Mouse (Mus musculus): Measurements from ENCODE around the gene Rapsn. TPM values are rescaled to one million over a fixed set of nuclear protein-coding genes. Genes with fewer than 3 reads are reported as not detected.
A peak's percentile ranks its signal among the peaks of the same experiment; 100 is the strongest.
"Not testable (repeated sequence)": the region's sequence is repeated elsewhere in the genome, so short reads cannot be mapped to it uniquely, and the experiment has no call there.

Gene Rapsn
- 0.63 and 0.98 TPM in 2 replicates for polyA plus RNA-seq (2014; fragmentation: Nextera tagmentation; extraction: Ambion mirVana)

DNA sequence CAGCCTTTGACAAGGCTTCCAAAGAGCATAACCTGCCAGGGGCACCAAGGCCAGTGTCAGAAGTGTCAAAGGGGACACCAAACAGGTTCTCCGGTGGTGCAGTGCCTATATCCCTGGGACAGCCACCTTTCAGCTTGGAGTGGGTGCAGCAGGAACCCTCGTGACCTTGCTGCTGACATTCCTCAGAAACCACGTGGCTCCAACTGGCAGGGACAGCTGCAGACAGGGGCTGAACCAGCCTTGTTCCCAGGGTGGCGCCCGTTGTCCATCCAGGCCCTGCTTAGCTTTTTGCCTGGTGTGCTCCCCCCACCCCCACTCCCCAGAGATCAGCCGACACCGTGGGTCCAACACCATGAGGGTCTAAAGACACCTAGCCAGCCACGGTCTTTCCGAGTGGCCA, at the start of gene Rapsn:
Gene Rapsn, plus strand, starts transcription at position 236 of the 400 bp plus-strand sequence.
- Histone ChIP-seq H3K36me3 (ENCODE audit: control insufficient read depth, insufficient read depth, low read length) (no peaks in the 10 kb centered on the region), H3K27ac (ENCODE audit: low read depth, low read length) (no peak within 1 kb of the TSS), H3K27me3 (ENCODE audit: control insufficient read depth, insufficient read depth, low read length) (no peaks in the 10 kb centered on the region), H3K9ac (ENCODE audit: low read length) (no peak within 1 kb of the TSS), H3K9me3 (ENCODE audit: control insufficient read depth, low read length) (no peaks in the 10 kb centered on the region), H3K4me3 (ENCODE audit: low read depth, low read length) (no peak within 1 kb of the TSS), H3K4me2 (no peak within 1 kb of the TSS), H3K4me1 (ENCODE audit: control insufficient read depth, insufficient read depth, low read length) (no peaks in the 10 kb centered on the region)
- ATAC-seq (ENCODE audit: low FRiP score) (no peak), DNase-seq (ENCODE audit: low spot score, missing footprints) (no peak)
- WGBS = 75% methylated on average over 9 of the region's 9 CpGs

DNA sequence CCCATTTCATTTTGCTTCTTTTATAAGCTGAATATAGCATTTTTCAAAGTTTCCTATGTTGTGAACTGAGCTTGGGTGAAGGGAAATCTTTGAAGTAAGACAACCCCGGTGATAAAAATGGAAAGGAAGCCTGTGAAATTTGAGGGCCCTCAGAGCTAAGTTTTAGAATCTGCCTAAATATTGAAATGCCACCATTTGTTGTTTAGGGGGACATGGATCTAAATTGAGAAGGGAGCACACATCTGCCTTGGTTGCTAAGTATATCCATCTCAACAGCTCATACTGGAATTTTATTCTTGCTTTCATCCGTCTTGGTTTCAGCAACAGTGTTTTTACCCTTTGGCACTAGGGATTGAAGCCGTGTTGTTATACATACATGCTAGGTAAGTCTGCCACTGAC, 49.4 kb upstream of the Rapsn start:
- Histone ChIP-seq H3K27ac (ENCODE audit: low read depth, low read length) (no peak overlapping the region), H3K4me3 (ENCODE audit: low read depth, low read length) (no peak overlapping the region), H3K27me3 (ENCODE audit: control insufficient read depth, insufficient read depth, low read length) (no peaks in the 10 kb centered on the region), H3K4me1 (ENCODE audit: control insufficient read depth, insufficient read depth, low read length) (peaks cover 5% of the 10 kb centered on the region), H3K4me2 (no peak overlapping the region), H3K9ac (ENCODE audit: low read length) (no peak overlapping the region), H3K9me3 (ENCODE audit: control insufficient read depth, low read length) (no peaks in the 10 kb centered on the region), H3K36me3 (ENCODE audit: control insufficient read depth, insufficient read depth, low read length) (no peaks in the 10 kb centered on the region)
- DNase-seq (ENCODE audit: low spot score, missing footprints) (no peak), ATAC-seq (ENCODE audit: low FRiP score) (no peak)
- 87% methylated on average over 3 of the region's 3 CpGs for WGBS

DNA sequence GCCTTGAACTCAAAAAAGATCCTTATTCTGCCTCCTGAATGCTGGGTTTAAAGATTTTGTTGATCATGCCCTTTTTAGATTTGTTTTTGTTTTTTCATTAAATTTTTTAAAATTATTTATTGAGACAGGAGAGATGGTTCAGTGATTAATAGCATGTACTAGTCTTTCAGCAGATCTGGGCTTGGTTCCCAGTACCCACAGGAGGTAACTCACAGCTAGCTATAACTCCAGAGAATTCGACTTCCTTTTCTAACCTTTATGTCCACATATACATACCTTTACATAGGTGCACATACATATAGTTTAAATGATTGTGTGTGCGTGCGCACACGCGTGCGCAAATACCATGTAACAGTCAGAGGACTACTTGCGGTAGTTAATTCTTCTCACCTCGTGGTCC, 26.9 kb upstream of the Rapsn start:
- Histone ChIP-seq H3K9me3 (ENCODE audit: control insufficient read depth, low read length) (no peaks in the 10 kb centered on the region), H3K4me2 (no peak overlapping the region), H3K27ac (ENCODE audit: low read depth, low read length) (no peak overlapping the region), H3K27me3 (ENCODE audit: control insufficient read depth, insufficient read depth, low read length) (no peaks in the 10 kb centered on the region), H3K9ac (ENCODE audit: low read length) (no peak overlapping the region), H3K4me1 (ENCODE audit: control insufficient read depth, insufficient read depth, low read length) (no peaks in the 10 kb centered on the region), H3K36me3 (ENCODE audit: control insufficient read depth, insufficient read depth, low read length) (peaks cover 21% of the 10 kb centered on the region), H3K4me3 (ENCODE audit: low read depth, low read length) (no peak overlapping the region)
- ATAC-seq (ENCODE audit: low FRiP score) (no peak), DNase-seq (ENCODE audit: low spot score, missing footprints) (peak; percentile 59)
- WGBS = 97% methylated on average over 8 of the region's 8 CpGs

DNA sequence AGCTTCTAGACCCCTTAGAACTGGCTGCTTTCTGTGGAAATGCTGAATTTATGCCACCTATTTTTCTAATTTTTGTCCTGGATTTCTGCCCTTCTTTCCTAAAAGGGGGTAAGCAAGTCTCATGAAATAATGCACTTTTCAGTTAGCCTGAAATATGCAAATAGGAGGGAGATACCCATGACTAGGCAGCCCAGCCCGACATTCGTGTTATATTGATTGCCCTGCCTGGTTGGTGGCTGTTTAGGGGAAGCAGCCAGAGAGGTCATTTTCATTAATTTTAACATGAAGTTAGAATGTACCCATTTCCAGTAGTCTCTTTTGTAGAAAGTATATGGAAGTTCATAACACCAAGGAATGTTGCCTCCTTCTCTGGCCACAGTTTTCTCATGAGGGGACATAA, 21.5 kb upstream of the Rapsn start:
- 83% methylated on average over 2 of the region's 2 CpGs for whole genome bisulfite sequencing
- Histone ChIP-seq H3K27me3 (ENCODE audit: control insufficient read depth, insufficient read depth, low read length) (no peaks in the 10 kb centered on the region), H3K36me3 (ENCODE audit: control insufficient read depth, insufficient read depth, low read length) (peaks cover 14% of the 10 kb centered on the region), H3K27ac (ENCODE audit: low read depth, low read length) (no peak overlapping the region), H3K4me1 (ENCODE audit: control insufficient read depth, insufficient read depth, low read length) (no peaks in the 10 kb centered on the region), H3K4me2 (no peak overlapping the region), H3K9me3 (ENCODE audit: control insufficient read depth, low read length) (no peaks in the 10 kb centered on the region), H3K9ac (ENCODE audit: low read length) (no peak overlapping the region), H3K4me3 (ENCODE audit: low read depth, low read length) (no peak overlapping the region)
- ATAC-seq (ENCODE audit: low FRiP score) (no peak), DNase-seq (ENCODE audit: low spot score, missing footprints) (no peak)

DNA sequence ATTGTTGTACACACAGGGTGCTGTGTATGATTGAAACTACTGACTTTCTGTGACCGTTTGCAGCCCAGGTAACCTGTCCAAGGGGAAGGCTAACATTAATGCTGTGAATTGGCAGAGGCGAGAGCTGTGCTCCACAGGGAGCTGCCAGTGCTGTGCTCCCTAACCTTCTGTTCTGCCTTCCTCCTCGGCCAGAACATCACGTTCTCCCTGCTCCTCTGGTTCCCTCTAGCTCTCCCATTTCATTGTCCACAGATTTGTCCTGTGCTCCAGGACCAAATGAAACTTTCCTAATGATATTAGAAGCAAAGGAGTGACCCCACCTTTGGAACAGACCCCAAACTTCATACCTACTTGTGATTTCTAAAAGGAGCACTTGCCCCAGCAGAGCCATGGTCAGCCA, 20.0 kb upstream of the Rapsn start:
- Histone ChIP-seq H3K9me3 (ENCODE audit: control insufficient read depth, low read length) (no peaks in the 10 kb centered on the region), H3K4me3 (ENCODE audit: low read depth, low read length) (no peak overlapping the region), H3K9ac (ENCODE audit: low read length) (no peak overlapping the region), H3K4me1 (ENCODE audit: control insufficient read depth, insufficient read depth, low read length) (no peaks in the 10 kb centered on the region), H3K27ac (ENCODE audit: low read depth, low read length) (no peak overlapping the region), H3K4me2 (no peak overlapping the region), H3K27me3 (ENCODE audit: control insufficient read depth, insufficient read depth, low read length) (no peaks in the 10 kb centered on the region), H3K36me3 (ENCODE audit: control insufficient read depth, insufficient read depth, low read length) (peaks cover 13% of the 10 kb centered on the region)
- ATAC-seq (ENCODE audit: low FRiP score) (no peak), DNase-seq (ENCODE audit: low spot score, missing footprints) (no peak)
- 83% methylated on average over 4 of the region's 4 CpGs for WGBS

DNA sequence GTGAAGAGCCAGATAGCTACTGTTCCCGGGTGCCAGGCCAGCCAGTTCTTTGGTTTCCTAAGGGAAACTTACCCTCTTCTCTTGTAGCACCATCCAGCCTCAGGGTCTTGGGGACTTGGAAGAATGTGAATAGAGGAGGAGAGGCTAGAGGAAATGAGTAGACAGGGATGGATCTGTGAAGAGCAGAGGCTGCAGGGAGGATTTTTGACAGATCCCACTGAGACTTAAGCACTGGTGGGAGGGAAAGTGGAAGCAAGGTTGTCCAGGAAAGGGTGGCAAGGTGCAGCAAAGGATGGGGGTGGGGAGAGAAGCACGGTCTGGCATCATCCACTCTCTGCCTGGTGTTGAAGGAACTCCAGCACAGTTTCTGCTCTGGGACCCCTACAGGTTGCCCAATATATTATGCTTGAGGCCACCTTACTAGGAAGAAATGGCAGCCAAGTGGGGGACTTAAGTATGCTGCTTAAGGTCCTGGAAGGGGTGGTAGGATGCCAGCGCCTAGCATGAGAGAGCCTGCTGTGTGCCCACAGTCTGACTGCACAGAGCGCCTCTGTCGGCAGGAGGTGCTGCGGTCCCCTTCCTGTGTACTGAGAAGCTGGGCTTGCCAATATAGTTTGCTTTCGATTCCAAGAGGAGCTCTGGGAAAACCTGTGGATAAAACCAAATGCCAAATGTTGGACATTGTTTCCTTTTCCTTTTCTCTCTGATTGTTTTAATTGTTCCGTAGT, 17.2 kb upstream of the Rapsn start:
- no peak overlapping the region for H3K27ac ChIP-seq (ENCODE audit: low read depth, low read length)
- no peak for ATAC-seq (ENCODE audit: low FRiP score)
- DNase-seq (ENCODE audit: low spot score, missing footprints) = no peak

DNA sequence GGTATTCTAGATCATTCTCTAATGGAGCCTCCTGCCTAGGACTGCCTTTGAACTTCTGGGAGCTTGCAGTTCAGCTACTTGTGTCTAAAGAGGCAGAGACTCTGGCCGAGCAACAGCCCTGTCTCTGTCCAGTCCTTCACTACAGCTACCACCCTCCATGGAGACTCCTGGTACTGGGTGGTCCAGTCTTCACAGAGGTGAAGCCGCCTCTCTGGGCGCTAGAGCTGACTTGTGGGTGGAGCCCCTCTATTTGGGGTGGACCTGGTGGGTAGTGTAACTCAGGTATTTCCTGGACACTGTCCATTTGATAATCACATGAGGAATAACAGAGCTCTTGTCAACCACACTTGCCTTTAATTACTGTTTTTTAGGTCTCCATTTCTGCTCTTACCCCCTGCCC, 15.5 kb upstream of the Rapsn start:
- no peak overlapping the region for H3K4me2 ChIP-seq
- H3K27ac ChIP-seq (ENCODE audit: low read depth, low read length) = no peak overlapping the region
- H3K9ac ChIP-seq (ENCODE audit: low read length) = no peak overlapping the region
- ATAC-seq (ENCODE audit: low FRiP score) (no peak), DNase-seq (ENCODE audit: low spot score, missing footprints) (no peak)
- WGBS = 91% methylated on average over 3 of the region's 3 CpGs
- H3K4me3 ChIP-seq (ENCODE audit: low read depth, low read length) = no peak overlapping the region
- H3K36me3 ChIP-seq (ENCODE audit: control insufficient read depth, insufficient read depth, low read length) = peaks cover 7% of the 10 kb centered on the region; the same call in 1 of the 2 replicates
- H3K9me3 ChIP-seq (ENCODE audit: control insufficient read depth, low read length) = no peaks in the 10 kb centered on the region
- H3K27me3 ChIP-seq (ENCODE audit: control insufficient read depth, insufficient read depth, low read length) = no peaks in the 10 kb centered on the region
- H3K4me1 ChIP-seq (ENCODE audit: control insufficient read depth, insufficient read depth, low read length) = no peaks in the 10 kb centered on the region

More for the DNA sequence above, 17.2 kb upstream of the Rapsn start:
- H3K9ac ChIP-seq (ENCODE audit: low read length) = no peak overlapping the region
- H3K4me3 ChIP-seq (ENCODE audit: low read depth, low read length) = no peak overlapping the region
- no peak overlapping the region for H3K4me2 ChIP-seq
- H3K9me3 ChIP-seq (ENCODE audit: control insufficient read depth, low read length) = no peaks in the 10 kb centered on the region
- H3K4me1 ChIP-seq (ENCODE audit: control insufficient read depth, insufficient read depth, low read length) = no peaks in the 10 kb centered on the region
- no peaks in the 10 kb centered on the region for H3K27me3 ChIP-seq (ENCODE audit: control insufficient read depth, insufficient read depth, low read length)
- peaks cover 8% of the 10 kb centered on the region for H3K36me3 ChIP-seq (ENCODE audit: control insufficient read depth, insufficient read depth, low read length)
- 93% methylated on average over 8 of the region's 8 CpGs for WGBS

DNA sequence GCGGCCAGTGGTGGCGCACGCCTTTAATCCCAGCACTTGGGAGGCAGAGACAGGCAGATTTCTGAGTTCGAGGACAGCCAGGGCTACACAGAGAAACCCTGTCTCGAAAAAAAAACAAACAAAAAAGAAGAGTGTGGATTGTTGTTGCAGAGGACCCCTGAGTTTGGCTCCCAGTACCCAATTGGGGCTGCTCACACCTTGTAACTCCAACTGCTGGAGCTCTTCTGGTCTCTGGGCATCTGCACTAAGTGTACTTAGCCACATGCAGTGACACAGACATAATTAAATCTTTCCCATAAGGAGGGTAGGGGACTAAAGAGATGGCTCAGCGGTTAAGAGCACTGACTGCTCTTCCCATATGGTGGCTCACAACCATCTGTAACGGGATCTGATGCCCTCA, 13.2 kb upstream of the Rapsn start:
- not testable (repeated sequence) for H3K9me3 ChIP-seq (ENCODE audit: control insufficient read depth, low read length); H3K4me1 ChIP-seq (ENCODE audit: control insufficient read depth, insufficient read depth, low read length); H3K36me3 ChIP-seq (ENCODE audit: control insufficient read depth, insufficient read depth, low read length); H3K4me2 ChIP-seq; H3K27me3 ChIP-seq (ENCODE audit: control insufficient read depth, insufficient read depth, low read length); ATAC-seq (ENCODE audit: low FRiP score); H3K27ac ChIP-seq (ENCODE audit: low read depth, low read length); H3K9ac ChIP-seq (ENCODE audit: low read length); H3K4me3 ChIP-seq (ENCODE audit: low read depth, low read length); DNase-seq (ENCODE audit: low spot score, missing footprints)
- 97% methylated on average over 7 of the region's 7 CpGs for WGBS

DNA sequence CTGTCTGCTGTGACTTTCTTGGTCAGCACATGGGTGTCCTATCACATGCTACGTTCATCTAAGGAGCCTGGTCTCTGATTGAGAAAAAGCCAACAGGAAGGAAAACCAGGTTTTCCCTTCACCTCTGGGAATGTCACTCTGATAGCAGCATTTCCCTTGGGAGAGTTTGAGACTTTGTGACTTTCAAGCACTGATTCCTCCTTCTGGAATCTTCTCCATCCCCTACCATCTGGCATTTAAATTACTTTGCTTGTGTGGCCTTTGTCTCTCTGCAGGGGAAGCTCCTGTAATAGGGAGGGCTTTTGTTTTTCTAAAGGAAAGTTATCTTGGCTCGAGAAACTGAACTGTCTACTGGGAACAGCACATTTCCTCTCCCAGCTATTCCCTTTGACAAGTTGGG, 12.3 kb upstream of the Rapsn start:
- Histone ChIP-seq H3K4me2 (no peak overlapping the region), H3K27me3 (ENCODE audit: control insufficient read depth, insufficient read depth, low read length) (no peaks in the 10 kb centered on the region), H3K27ac (ENCODE audit: low read depth, low read length) (no peak overlapping the region), H3K36me3 (ENCODE audit: control insufficient read depth, insufficient read depth, low read length) (peaks cover 4% of the 10 kb centered on the region; the same call in 1 of the 2 replicates), H3K9me3 (ENCODE audit: control insufficient read depth, low read length) (no peaks in the 10 kb centered on the region), H3K9ac (ENCODE audit: low read length) (no peak overlapping the region), H3K4me3 (ENCODE audit: low read depth, low read length) (no peak overlapping the region), H3K4me1 (ENCODE audit: control insufficient read depth, insufficient read depth, low read length) (no peaks in the 10 kb centered on the region)
- DNase-seq (ENCODE audit: low spot score, missing footprints) = no peak
- no peak for ATAC-seq (ENCODE audit: low FRiP score)
- 69% methylated on average over 2 of the region's 2 CpGs for WGBS

Measured in midbrain, embryonic 11.5 days (tissue).